Mouse (Mus musculus): ENCODE results near the gene Timm23. TPM values are rescaled to one million over a fixed set of nuclear protein-coding genes. Genes with fewer than 3 reads are reported as not detected.

Gene Timm23
- total and polyA plus RNA-seq, 3 experiments: 425 to 431 TPM; not detected in 1

DNA sequence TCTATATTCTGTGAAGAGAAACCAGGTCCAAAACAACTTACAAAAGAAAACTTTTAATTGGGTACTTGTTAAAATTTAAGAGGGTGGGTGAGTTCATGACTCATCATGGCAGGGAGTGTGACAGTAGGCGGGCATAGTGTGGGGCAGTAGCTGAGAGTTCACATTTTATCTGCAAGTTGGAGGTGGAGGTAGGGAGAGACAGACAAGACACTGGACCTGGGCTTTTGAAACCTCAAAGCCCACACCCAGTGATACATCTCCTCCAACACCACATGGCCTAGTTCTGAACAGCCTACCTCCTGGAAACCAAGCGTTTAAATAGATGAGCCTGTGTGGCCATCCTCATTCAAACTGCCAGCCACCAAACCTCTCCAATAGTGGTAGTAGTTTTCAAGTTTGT lies 26.4 kb downstream of the Timm23 start:
- TF ChIP-seq CHD2 (IDR thresholded peaks at IDR 0.05; ENCODE audit: low read length) (no peak), MAZ (IDR thresholded peaks at IDR 0.05; ENCODE audit: low read depth, low read length) (no peak), UBTF (IDR thresholded peaks at IDR 0.05; ENCODE audit: borderline replicate concordance, insufficient read depth, low read depth, low read length) (no peak), GATA1 (IDR thresholded peaks at IDR 0.05; ENCODE audit: low read depth, low read length) (no peak), CHD1 (IDR thresholded peaks at IDR 0.05; ENCODE audit: low read depth, low read length) (no peak), E2F4 (IDR thresholded peaks at IDR 0.05; ENCODE audit: borderline replicate concordance, low read depth, low read length) (no peak), HCFC1 (IDR thresholded peaks at IDR 0.05; ENCODE audit: low read depth, low read length) (no peak), GABPA (IDR thresholded peaks at IDR 0.05; ENCODE audit: low read depth, low read length) (no peak)
- peaks cover 16 to 35% of the 10 kb centered on the region in 2 experiments for H3K36me3 ChIP-seq (ENCODE audit: control insufficient read depth in 1 of 2, insufficient read depth in 2 of 2, low read length in 2 of 2)
- H3K79me2 ChIP-seq (ENCODE audit: control insufficient read depth, insufficient read depth, low read length, poor library complexity): peaks cover 4% of the 10 kb centered on the region; the same call in 1 of the 2 replicates

DNA sequence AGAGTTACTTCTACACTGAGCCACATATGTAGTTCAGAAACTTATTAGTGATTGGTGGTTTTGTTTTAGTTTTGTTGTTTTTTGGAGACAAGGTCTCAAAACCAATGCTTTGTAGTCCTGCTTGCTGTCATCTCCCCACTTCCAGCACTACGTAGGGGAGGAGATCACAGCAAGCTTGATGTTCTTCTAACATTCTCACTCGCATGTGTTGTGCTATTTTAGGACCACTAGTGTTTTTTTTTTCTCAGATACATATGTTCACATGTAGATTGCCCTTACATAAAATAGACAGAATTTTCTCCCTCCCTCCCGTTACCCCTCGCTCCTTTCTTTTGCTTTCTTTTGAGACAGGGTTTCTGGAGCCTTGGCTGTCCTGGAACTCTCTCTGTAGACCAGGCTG lies 31.6 kb downstream of the Timm23 start:
- Histone ChIP-seq H3K9ac (ENCODE audit: control insufficient read depth, low read depth, low read length, poor library complexity, severe bottlenecking) (no peak overlapping the region), H3K4me3 (ENCODE audit: control insufficient read depth in 1 of 2, insufficient read depth in 1 of 2, low read depth in 2 of 2, low read length in 2 of 2) (no peak overlapping the region), H3K27me3 (ENCODE audit: control insufficient read depth in 1 of 2, insufficient read depth in 2 of 2, low read length in 2 of 2) (no peaks in the 10 kb centered on the region), H3K27ac (ENCODE audit: control insufficient read depth, low read depth, low read length) (peak overlapping the region; percentile 87), H3K79me2 (ENCODE audit: control insufficient read depth, insufficient read depth, low read length, poor library complexity) (peaks cover 25% of the 10 kb centered on the region), H3K36me3 (ENCODE audit: control insufficient read depth in 1 of 2, insufficient read depth in 2 of 2, low read length in 2 of 2) (peaks cover 17 to 46% of the 10 kb centered on the region in 2 experiments), H3K9me3 (replicated peaks; ENCODE audit: insufficient read depth, low read length) (no peaks in the 10 kb centered on the region), H3K4me1 (ENCODE audit: control insufficient read depth in 1 of 2, insufficient read depth in 2 of 2, low read length in 2 of 2) (peaks cover 30 to 34% of the 10 kb centered on the region in 2 experiments)
- TF ChIP-seq EP300 (IDR thresholded peaks at IDR 0.05; ENCODE audit: low read depth in 1 of 2, low read length in 2 of 2) (0 out of 4 replicates have a peak, but pooled peaks of 1 of the 2 experiments have one; percentile 3), MYB (IDR thresholded peaks at IDR 0.05; ENCODE audit: low read depth, low read length) (no peak)
- no peak for DNase-seq (ENCODE audit: low read depth, low spot score)

More for the DNA sequence above, 26.4 kb downstream of the Timm23 start:
- Histone ChIP-seq H3K27me3 (ENCODE audit: control insufficient read depth in 1 of 2, insufficient read depth in 2 of 2, low read length in 2 of 2) (no peaks in the 10 kb centered on the region), H3K9ac (ENCODE audit: control insufficient read depth, low read depth, low read length, poor library complexity, severe bottlenecking) (no peak overlapping the region), H3K9me3 (replicated peaks; ENCODE audit: insufficient read depth, low read length) (no peaks in the 10 kb centered on the region), H3K4me3 (ENCODE audit: control insufficient read depth in 1 of 2, insufficient read depth in 1 of 2, low read depth in 2 of 2, low read length in 2 of 2) (no peak overlapping the region), H3K27ac (ENCODE audit: control insufficient read depth, low read depth, low read length) (no peak overlapping the region), H3K4me1 (ENCODE audit: control insufficient read depth in 1 of 2, insufficient read depth in 2 of 2, low read length in 2 of 2) (peaks cover under 1 to 3% of the 10 kb centered on the region in 2 experiments; a peak in 2 of 4 replicates)
- DNase-seq (ENCODE audit: low read depth, low spot score): peak; percentile 34

GRCm38 (mm10) chr14:32168653-32169231 lies 33.0 kb downstream of the Timm23 start:
- peak; percentile 94 for DNase-seq (ENCODE audit: low read depth, low spot score)
- no peaks in the 10 kb centered on the region for H3K27me3 ChIP-seq (ENCODE audit: control insufficient read depth in 1 of 2, insufficient read depth in 2 of 2, low read length in 2 of 2)
- H3K36me3 ChIP-seq (ENCODE audit: control insufficient read depth in 1 of 2, insufficient read depth in 2 of 2, low read length in 2 of 2): peaks cover 8 to 54% of the 10 kb centered on the region in 2 experiments
- H3K4me3 ChIP-seq (ENCODE audit: control insufficient read depth in 1 of 2, insufficient read depth in 1 of 2, low read depth in 2 of 2, low read length in 2 of 2): peak overlapping the region; percentile 21 to 23
- peaks cover 33 to 38% of the 10 kb centered on the region in 2 experiments for H3K4me1 ChIP-seq (ENCODE audit: control insufficient read depth in 1 of 2, insufficient read depth in 2 of 2, low read length in 2 of 2)
- no peaks in the 10 kb centered on the region for H3K9me3 ChIP-seq (replicated peaks; ENCODE audit: insufficient read depth, low read length)
- H3K27ac ChIP-seq (ENCODE audit: control insufficient read depth, low read depth, low read length): peak overlapping the region; percentile 94
- H3K9ac ChIP-seq (ENCODE audit: control insufficient read depth, low read depth, low read length, poor library complexity, severe bottlenecking): peak overlapping the region; percentile 57
- H3K79me2 ChIP-seq (ENCODE audit: control insufficient read depth, insufficient read depth, low read length, poor library complexity): peaks cover 36% of the 10 kb centered on the region
- TF ChIP-seq NRF1 (IDR thresholded peaks at IDR 0.05; ENCODE audit: insufficient read depth, low read depth, low read length, poor library complexity, severe bottlenecking): no peak
- peak; percentile 39; the same call in 1 of the 2 replicates for TF ChIP-seq ZMIZ1 (IDR thresholded peaks at IDR 0.05; ENCODE audit: low read depth, low read length)
- TF ChIP-seq TCF12 (IDR thresholded peaks at IDR 0.05; ENCODE audit: low read depth, low read length): peak; percentile 100
- TF ChIP-seq TAL1 (IDR thresholded peaks at IDR 0.05; ENCODE audit: low read length): peak; percentile 99
- no peak for TF ChIP-seq ZC3H11A (IDR thresholded peaks at IDR 0.05; ENCODE audit: low read depth, low read length)
- no peak for TF ChIP-seq USF2 (IDR thresholded peaks at IDR 0.05; ENCODE audit: borderline replicate concordance in 1 of 2, insufficient read depth in 1 of 2, low read depth in 1 of 2, low read length in 2 of 2)
- TF ChIP-seq ZKSCAN1 (IDR thresholded peaks at IDR 0.05; ENCODE audit: low read depth, low read length): no peak
- peak; percentile 47; the same call in 1 of the 2 replicates for TF ChIP-seq ZNF384 (IDR thresholded peaks at IDR 0.05; ENCODE audit: low read depth, low read length)
- TF ChIP-seq E2F4 (IDR thresholded peaks at IDR 0.05; ENCODE audit: borderline replicate concordance, low read depth, low read length): no peak
- no peak for TF ChIP-seq CHD1 (IDR thresholded peaks at IDR 0.05; ENCODE audit: low read depth, low read length)
- no peak for TF ChIP-seq GABPA (IDR thresholded peaks at IDR 0.05; ENCODE audit: low read depth, low read length)
- peak; percentile 100 for TF ChIP-seq EP300 (IDR thresholded peaks at IDR 0.05; ENCODE audit: low read depth in 1 of 2, low read length in 2 of 2)
- peak; percentile 65; the same call in 1 of the 2 replicates for TF ChIP-seq MXI1 (IDR thresholded peaks at IDR 0.05; ENCODE audit: low read depth, low read length)
- TF ChIP-seq KAT2A (conservative IDR thresholded peaks at IDR 0.05; ENCODE audit: low read depth, low read length): no peak; the same call in 1 of the 2 replicates
- TF ChIP-seq JUND (IDR thresholded peaks at IDR 0.05; ENCODE audit: low read depth, low read length): peak; percentile 78
- TF ChIP-seq CHD2 (IDR thresholded peaks at IDR 0.05; ENCODE audit: low read length): peak; percentile 43; the same call in 1 of the 2 replicates
- TF ChIP-seq POLR2AphosphoS5 (IDR thresholded peaks at IDR 0.05; ENCODE audit: borderline replicate concordance, low read depth, low read length): no peak
